Mouse (Mus musculus): ENCODE results near the gene Rasgrf1.

GRCm38 (mm10) chr9:89988811-89989528 lies 79.3 kb downstream of the Rasgrf1 start:
- no peak for TF ChIP-seq CTCF (IDR thresholded peaks at IDR 0.05; ENCODE audit: control insufficient read depth, insufficient read depth, low read length)
- no peak for TF ChIP-seq POLR2A (IDR thresholded peaks at IDR 0.05; ENCODE audit: borderline replicate concordance, control insufficient read depth, low read depth, low read length)

Data from bone marrow, adult 2 months (tissue).